Mouse (Mus musculus) monocyte, adult 5-6 weeks (primary cell): ENCODE measurements around the gene Mal. TPM values are rescaled to one million over a fixed set of nuclear protein-coding genes. Genes with fewer than 3 reads are reported as not detected.

Experiments
- ATAC-seq: fragments of 153-309, 156-312 bp; replicated peaks from 2 replicates; pipeline ENCODE4 v1.8.0; 2017; ENCODE audit warnings: mild to moderate bottlenecking; ENCODE audit not compliant: low TSS enrichment, insufficient number of reproducible peaks, severe bottlenecking, poor library complexity, low FRiP score
- total RNA-seq: library from RNA; stranded (forward); fragments of 200-1000, 200-491, 200-594 nt; gene quantifications from 3 replicates; pipeline ENCODE4 v1.2.3, GENCODE M21; 2017

The Mal gene
- total RNA-seq = 0.64 TPM in 1 of 3 replicates, not detected in the others

DNA sequence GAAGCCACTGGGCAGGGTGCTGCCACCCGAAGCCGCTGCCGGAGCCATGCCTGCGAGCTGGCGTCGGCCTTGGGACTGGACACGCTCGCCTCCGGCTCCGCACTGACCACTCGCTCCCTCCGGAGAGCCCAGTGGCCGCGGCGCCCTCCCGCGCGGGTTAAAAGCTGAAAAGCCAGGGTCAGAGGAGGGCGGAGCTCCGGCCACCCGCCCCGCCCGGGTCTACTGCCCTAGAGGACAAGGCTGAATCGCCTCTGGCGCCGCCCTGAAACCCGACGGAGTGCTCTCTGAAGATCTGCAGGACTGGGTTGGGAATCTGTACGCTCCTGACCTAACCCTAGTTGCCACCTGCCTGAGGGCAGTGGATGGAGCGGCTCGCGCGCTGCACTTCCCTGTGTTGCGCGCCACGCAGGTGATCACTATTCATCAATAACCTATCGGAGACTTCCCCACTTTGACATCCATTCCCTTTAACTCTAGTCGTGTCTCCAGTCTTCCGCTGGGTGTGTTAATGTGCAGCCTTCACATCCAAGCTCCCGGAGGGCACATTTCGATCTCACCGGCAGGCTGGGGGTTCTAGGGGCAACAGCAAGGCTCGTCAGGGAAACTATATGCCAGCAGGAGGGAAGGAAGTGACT is at the start of gene Mal:
Gene Mal (minus strand): TSS at position 610 of the 635 bp plus-strand sequence.
- ATAC-seq = no peak

DNA sequence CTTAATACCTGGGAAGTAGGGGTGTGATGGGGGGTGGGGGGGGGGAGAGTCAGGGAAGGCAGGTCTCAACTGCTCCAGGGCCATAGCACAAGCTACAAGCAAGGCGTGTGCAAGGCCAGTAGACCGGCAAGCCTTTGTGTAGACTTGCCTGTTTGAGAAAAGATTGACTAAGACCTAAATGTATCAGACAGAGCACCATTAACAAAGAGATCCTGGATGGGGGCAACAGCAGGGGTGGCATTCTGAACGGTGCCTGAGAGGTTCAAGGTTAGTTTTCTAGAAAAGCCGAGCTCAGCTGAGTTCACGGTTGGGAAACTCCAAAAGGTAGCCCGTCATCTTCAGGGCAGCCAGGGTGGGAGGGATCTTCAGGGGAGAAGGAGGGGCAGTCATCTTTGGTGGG is 48.8 kb upstream of the Mal start:
- ATAC-seq = no peak

DNA sequence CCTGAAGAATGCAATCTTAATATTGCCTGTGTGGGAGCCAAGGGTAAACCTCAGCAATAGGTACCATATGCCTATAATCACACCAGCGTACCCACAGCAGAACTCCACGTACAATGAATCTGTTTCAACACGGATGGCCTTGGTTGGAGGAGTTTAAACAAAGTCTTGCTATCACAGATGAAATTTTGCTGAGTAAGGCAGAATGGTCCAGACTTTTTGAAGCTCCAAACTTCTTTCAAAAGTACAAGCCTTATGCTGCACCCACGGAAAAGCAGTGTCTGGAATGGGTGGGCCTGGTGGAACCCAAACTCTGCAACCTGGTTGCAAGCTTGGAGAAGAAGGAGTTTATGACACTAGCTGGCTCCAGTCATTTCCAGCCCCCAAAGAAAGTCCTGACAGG is 32.7 kb upstream of the Mal start:
- no peak for ATAC-seq

DNA sequence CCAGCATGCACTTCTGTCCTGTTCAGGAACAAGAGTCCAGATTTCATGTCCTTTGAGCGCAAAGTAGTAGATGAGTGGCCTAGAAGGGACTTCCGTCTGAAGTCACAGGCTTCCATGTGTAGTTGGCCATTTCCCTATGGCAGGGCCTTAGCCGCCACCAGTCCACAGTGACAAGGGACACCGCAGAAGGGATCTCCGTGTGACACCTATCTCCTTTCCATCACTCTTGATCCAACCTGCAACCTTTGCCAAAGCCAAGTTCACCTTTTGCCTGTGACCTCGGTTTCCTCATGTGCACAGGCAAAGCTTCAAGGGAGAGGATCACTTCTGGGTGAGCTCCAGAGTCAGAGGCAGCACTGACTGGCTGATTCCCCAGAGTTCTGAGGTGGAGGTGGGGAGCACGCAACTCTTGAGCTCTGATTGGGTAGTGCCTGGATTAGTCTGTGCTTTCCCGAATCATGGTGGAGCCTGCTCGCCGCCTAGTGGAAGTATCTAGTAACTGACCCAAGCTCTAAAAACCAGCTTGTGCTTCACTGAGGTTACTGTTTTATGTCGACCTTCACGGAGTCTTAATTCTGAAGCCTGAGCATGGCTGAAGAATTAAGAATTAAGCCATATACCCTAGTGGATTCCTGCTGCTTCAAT is 27.3 kb upstream of the Mal start:
- no peak for ATAC-seq

DNA sequence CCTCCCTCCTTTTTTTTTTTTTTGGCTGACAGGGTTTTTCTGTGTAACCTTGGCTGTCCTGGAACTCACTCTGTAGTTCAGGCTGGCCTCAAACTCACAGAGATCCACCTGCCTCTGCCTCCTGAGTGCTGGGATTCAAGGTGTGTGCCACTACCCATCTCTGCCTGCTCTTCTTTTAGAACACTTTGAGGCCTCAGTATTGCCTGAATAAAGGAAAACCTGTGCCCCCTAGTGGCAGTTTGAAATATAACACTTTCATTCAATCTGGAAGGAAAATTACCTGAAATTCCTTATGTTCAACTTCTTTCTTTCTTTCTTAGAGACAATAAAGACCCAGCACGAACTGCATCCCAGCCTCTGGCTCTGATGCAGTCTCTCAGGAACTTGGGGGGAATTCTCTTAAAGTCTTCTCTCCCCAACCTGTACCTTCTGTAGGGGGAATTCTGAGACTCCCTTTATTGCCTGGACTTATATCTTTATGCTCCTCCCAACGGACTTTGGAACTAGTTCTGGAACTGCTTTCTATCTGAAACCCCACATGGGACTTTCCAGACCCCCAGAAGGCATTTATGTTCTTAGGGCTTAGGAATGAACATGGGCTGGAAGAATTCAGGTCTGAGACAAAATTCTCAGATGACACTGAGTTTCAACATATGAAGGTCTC is 11.5 kb upstream of the Mal start:
- no peak for ATAC-seq

DNA sequence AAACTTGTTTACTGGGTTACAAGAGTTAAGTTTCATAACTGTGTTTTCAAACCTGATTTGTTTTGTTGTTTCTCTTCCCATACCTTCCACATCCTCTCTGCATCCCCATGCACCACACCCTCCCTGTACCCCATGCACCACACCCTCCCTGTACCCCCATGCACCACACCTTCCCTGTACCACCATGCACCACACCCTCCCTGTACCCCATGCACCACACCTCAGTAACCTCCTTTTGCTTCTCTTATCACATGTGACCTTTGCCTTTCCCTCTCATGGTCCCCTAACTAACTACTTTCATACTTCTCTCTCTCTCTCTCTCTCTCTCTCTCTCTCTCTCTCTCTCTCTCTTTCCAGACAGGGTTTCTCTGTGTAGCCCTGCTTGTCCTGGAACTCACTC is 10.5 kb upstream of the Mal start:
- no peak for ATAC-seq

DNA sequence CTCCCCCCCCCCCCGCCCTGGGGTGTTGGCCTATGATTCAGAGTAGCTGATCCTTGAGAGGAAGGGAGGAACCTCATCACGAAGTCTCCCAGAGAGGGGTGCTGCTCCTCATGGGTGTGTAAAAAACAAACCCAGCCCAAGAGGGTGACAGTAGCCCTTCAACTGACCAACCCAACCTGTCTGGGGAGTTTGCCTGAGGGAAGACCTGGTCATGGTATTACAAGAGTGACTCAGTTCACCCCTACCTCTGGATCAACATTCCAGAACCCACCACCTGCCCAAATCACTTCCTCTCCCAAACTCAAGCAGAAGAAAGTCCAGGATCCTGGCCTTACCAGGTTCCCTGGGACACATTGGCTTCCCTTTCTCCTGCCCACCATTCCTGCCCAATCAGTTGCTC is 6.2 kb upstream of the Mal start:
- ATAC-seq = no peak

DNA sequence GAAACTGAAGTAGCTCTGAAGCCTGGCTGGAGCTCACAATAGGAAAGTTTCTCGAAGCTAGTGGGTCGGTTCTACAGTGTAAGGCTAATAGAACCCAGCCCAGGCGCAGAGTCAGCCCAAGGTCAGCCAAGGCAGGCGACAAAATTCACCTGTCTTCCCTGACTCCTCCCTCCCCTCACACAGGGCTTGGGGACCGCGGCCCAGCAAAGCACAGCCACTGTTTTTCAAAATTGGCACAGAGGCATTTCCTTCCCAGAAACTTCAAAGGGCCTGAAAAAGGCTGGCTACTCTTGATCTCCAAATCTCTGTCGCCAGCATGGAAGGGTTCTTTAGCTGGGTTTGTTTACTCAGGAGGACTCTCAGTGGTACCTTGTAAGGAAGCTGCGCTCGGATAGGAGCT is 1.1 kb downstream of the Mal start:
- no peak for ATAC-seq

DNA sequence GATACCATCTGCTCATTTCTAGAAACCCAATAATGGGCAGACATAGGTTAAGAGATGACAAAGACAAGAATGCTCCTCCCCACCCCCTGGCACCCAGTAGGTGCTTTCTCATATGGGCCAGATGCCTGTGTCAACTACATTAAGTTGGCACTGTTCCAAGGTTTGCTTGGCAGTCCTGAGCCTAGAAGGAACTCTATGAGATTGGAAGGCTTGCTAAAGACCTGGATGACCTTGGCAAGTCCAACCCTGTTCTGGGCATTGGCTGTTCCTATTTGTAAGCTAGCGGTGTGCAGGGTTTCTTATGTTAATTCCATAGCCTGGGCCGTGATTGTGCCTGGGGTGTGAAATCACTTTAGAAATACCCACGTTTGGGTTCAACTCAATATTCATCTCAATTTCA is 1.7 kb downstream of the Mal start:
- ATAC-seq = no peak

DNA sequence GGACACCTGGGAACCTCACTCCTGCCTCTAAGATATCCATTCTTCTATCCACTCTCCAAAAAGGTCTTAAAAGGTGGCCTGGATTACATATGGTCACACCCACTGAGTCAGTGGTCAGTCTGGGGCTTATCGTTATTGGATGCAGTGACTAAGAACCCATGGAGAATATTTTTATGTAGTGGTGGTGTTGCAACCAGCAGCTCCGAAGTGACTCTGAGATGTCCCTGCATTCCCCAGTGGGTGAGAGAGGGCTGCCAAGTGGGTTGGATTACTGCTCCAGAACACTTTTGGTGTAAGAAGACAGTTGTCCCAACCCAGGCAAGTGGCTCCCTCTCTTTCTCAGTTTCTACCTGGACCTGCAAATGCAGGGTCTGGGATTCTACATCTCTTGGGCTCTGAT is 3.7 kb downstream of the Mal start:
- ATAC-seq = no peak

DNA sequence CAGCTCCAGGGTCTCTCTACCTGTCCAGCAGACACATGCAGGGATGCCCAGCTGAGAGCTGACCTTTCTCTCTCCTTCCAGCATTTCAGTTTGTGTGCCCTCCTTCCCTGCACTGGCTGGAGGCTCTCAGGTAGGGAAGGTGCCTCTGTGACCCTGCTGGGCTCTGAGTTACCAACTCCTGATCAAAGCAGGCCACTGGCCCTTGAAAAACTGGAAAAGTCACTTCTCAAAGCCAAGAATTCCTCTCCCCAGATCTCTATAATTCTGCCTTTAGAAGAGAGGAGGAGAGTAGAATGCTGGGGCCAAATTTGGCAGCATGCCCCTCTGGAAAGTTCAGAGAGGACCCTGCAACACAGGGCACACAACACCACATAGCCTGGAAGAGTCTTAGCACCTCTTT is 4.2 kb downstream of the Mal start:
- no peak for ATAC-seq

DNA sequence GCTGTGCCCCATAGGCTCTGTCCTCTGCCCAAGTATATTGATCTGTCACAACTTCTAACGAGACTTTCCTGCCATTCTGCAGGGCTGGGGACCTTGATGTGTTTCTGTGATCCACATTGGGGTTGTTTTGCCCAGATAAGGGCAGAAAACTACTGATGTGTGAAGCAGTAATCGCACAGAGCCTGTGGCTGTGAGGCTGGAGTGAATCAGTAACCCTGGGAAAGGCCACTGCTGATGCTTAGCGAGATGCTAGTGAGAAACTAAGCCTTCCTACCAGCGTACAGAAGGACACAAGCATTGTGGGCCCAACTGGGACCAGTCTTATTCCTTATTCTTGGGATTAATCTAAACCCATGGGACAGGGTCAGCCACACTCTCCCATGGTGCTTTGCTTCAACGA is 4.9 kb downstream of the Mal start:
- no peak for ATAC-seq

DNA sequence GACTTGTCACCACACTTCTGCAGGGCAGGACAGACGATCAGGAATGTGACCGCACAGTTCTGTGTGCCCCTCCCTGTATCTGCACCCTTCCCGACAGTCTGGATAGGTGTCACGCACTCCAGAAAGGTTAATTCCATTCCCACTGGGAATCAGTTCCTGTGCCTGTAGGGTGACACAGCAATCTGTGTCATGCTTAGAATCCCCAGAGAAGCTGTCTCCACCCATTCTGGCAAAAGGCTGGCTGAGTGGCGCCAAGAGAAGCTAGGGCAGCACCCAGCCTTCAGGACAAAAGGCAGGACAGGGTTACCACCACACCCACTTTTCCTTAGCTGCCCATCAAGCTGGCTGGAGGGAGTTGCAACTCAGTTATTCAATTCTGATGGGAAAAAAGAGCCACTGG is 6.6 kb downstream of the Mal start:
- ATAC-seq = no peak

DNA sequence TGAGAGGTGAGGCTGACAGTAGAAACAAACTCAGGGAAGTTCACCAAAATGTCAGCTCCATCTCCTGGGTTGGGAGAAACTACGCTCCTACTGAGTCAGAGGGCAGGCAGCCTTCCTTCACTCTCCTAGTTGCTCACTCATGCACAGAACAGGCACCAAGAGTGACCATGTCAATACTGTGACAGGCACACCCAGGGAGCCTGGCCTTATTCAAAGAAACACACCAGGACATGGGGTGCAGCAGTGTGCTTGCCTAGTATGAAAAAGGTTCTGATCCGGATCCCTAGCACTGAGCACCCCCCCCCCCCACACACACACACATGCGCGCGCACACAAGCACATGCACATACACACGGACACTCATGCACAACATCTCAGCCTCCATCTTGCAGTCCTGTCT is 8.3 kb downstream of the Mal start:
- no peak for ATAC-seq

DNA sequence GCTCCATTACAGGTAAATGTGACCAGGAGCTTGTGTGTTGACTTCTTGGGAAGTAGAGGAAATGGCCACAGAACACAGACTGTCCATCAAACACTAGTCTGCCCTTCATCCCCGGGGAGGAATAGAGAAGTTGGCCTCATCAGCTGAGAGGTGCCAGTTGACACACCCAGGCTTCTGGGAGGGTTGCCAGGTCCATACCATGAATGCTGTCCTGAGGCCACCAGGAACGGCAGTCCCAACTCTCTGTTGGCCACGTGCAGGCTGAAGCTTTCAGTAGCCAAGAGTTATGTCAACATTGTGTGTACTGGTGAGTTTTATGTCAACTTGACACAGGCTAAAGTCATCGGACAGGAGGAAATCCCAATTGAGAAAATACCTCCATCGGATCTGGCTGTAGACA is 9.6 kb downstream of the Mal start:
- no peak for ATAC-seq

DNA sequence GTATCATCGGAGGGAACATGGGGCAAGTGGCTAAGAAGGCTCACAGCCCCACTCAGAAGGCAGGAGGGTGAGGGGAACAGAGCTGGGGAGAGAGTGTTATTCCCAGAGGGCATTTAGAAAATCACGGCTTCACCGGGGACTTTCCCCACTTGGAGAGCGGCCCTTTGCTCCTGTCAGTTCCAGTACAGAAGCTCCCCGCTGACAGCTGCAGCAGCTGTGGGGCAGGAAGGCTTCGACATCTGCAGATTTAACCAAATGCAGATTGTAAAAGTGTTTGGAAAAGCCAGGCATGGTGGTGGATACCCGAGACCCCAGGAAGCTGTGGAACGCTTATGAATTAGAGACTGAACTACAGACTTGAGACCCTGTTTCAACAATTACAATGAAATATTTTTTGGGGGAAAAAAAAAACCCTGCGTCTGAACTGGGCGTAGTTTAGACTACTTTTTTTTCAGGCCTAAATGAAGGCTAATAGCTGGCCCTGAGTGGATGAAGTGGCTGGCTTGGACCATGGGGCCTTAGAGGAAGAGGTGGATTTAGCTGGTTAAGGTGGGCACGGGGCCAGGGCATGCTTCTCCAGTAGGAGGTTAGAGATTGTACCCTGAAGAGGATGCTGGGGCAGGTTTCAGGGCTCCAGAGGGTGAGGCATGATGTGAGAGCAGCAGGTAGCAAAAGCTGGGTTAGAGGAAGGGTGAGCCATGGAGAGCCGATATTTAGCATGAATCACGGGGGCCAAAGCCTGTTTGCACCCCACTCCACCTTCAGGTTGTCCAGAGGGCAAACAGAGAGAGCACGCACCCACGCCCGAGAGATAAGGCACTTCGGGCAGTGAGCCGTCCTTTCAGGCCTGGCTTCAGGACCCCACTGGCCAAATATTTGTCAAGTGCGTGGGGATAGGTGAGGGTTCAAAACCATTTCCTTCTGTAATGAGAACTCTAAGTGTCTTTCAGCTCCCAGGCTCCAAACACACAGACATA is 12.5 kb downstream of the Mal start:
- ATAC-seq = no peak

DNA sequence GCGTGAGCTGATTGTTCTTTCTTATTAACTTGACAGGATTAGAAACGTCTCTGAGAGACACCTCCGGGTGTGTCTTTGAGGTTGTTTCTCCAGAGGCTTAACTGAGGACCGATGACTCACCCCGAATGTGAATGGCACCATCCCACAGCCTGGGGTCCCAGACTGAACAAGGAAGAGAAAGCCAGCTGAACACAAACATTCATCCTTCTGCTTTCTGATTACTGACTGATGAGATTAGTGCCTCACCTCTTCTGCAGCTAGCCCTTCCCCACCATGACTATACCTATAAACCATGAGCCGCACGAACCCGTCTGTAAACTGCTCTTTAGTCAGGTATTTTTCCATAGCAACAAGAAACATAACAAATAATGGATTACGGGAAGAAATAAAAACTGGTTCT is 17.5 kb downstream of the Mal start:
- ATAC-seq = no peak

DNA sequence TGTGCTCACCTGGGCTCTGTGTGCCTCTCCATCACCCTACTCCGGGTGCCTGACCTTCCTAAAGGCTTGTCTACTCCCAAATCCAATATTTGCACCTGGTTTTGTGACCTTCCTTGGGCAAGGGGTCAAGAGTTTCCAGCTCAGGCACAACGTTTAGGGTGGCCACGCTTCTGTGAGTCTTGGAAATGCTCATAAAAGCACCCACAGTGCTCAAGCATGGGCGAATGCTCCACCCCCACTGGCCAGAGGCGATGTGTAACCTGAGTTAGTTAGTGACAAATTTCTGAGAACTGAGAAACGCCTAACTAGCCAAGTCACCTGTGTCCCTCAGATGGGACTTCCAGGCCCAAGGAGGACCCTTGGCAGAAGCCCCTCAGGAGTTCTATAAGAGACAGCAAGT is 20.9 kb downstream of the Mal start:
- no peak for ATAC-seq

DNA sequence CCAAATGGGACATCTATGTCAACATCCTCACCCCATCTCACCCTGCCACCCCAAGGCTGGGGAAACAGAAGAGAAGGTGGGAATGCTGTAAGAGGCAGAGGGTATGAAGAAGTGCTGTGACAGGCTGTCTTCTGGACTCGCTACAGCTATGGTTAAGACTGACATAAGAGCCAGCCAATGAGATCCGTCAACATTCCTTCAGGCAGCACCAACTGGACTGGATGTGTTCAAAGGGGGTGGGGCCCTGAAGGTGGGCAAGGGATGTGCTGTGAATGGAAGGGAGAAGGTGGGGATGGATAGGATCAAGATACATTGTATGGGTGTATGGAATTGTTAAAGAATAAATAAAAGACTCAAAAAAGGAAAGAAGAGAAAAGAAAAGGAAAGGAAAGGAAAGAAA is 23.9 kb downstream of the Mal start:
- no peak for ATAC-seq
